Mouse (Mus musculus) ES-E14 (cell line): ENCODE results near the gene Cyb5r1. TPM values are rescaled to one million over a fixed set of nuclear protein-coding genes. Genes with fewer than 3 reads are reported as not detected.
"Not testable (repeated sequence)": the region's sequence is repeated elsewhere in the genome, so short reads cannot be mapped to it uniquely, and the experiment has no call there.

ENCODE experiments used
- DNase-seq: peaks from one replicate; pipeline ENCODE4 v3.0.0-alpha.2; 2013; ENCODE audit warnings: low read depth, low spot score
- H3K27ac ChIP-seq: 2 replicates; pipeline ENCODE4 v1.5.1; 2012; ENCODE audit warnings: low read depth, mild to moderate bottlenecking, low read length, moderate library complexity, mixed read lengths; ENCODE audit not compliant: poor library complexity, insufficient read depth, severe bottlenecking
- H3K36me3 ChIP-seq: 2 replicates; pipeline ENCODE4 v1.6.1; 2012; ENCODE audit warnings: mild to moderate bottlenecking, low read length, moderate library complexity, mixed read lengths; ENCODE audit not compliant: control insufficient read depth, poor library complexity, insufficient read depth, severe bottlenecking
- H3K4me1 ChIP-seq, 2 experiments: fragments of 150-350 bp in 1 of 2; sonication (generic) in 1 of 2; 2 replicates each; pipeline ENCODE4 v1.6.1; 2012; ENCODE audit warnings: low read length in 2 of 2, mild to moderate bottlenecking in 1 of 2, mixed read lengths in 1 of 2; ENCODE audit not compliant: control insufficient read depth in 2 of 2, insufficient read depth in 2 of 2, poor library complexity in 1 of 2
- H3K4me3 ChIP-seq, 2 experiments: fragments of 150-350 bp in 1 of 2; sonication (generic) in 1 of 2; 2 replicates each; pipeline ENCODE4 v1.5.1; 2012; ENCODE audit warnings: low read length in 2 of 2, low read depth in 1 of 2, mild to moderate bottlenecking in 1 of 2, mixed read lengths in 1 of 2; ENCODE audit not compliant: insufficient read depth in 1 of 2, poor library complexity in 1 of 2, severe bottlenecking in 1 of 2
- H3K9ac ChIP-seq: 2 replicates; pipeline ENCODE4 v1.6.1; 2012; ENCODE audit warnings: low read depth, mild to moderate bottlenecking, low read length, mixed read lengths; ENCODE audit not compliant: poor library complexity, insufficient read depth, severe bottlenecking
- H3K9me3 ChIP-seq: fragments of 150-350 bp; sonication (generic); 2 replicates; pipeline ENCODE4 v1.6.1; 2012; ENCODE audit warnings: low read depth, mild to moderate bottlenecking, low read length; ENCODE audit not compliant: control insufficient read depth, insufficient read depth
- CHD2 ChIP-seq: IDR thresholded peaks from 2 replicates; pipeline ENCODE4 v1.6.1; 2014; ENCODE audit warnings: mild to moderate bottlenecking, low read depth, low read length, inconsistent platforms
- HCFC1 ChIP-seq: IDR thresholded peaks from 2 replicates; pipeline ENCODE4 v1.6.1; 2012; ENCODE audit warnings: low read length, inconsistent platforms, borderline replicate concordance; ENCODE audit not compliant: insufficient read depth
- MAFK ChIP-seq: IDR thresholded peaks from 2 replicates; pipeline ENCODE4 v1.6.1; 2014; ENCODE audit warnings: mild to moderate bottlenecking, low read depth, low read length, inconsistent platforms; ENCODE audit not compliant: insufficient read depth
- ZC3H11A ChIP-seq: IDR thresholded peaks from 2 replicates; pipeline ENCODE4 v1.6.1; 2012; ENCODE audit warnings: low read depth, mild to moderate bottlenecking, inconsistent platforms, low read length, borderline replicate concordance
- ZNF384 ChIP-seq: IDR thresholded peaks from 2 replicates; pipeline ENCODE4 v1.6.1; 2012; ENCODE audit warnings: low read depth, low read length, inconsistent platforms
- in situ Hi-C, 2 experiments: fragments of 600-800 bp; cut with MboI; formaldehyde crosslinking; loops; one replicate each; pipeline ENCODE4 v1.15.1; 2025; ENCODE audit warnings: low sequenced_read_pairs in 2 of 2, inconsistent platforms in 1 of 2; ENCODE audit not compliant: unreplicated experiment in 2 of 2
- total RNA-seq: library from RNA; depleted of rRNA; stranded (reverse); fragments of 300-350 nt; gene quantifications from 2 replicates; pipeline ENCODE4 v1.2.3, GENCODE M21; 2012

The Cyb5r1 gene
- total RNA-seq, 1 experiment, result 186 TPM

GRCm38 (mm10) chr1:134426289-134426688 is 20.9 kb downstream of the Cyb5r1 start:
- Histone ChIP-seq H3K9ac (no peak overlapping the region), H3K36me3 (peaks cover 47% of the 10 kb centered on the region), H3K4me3 (no peak overlapping the region), H3K4me1 (peaks cover 6 to 17% of the 10 kb centered on the region in 2 experiments; a peak in 2 of 4 replicates), H3K27ac (no peak overlapping the region), H3K9me3 (no peaks in the 10 kb centered on the region)
- TF ChIP-seq MAFK (no peak), ZC3H11A (no peak)
- DNase-seq, result no peak
- in situ Hi-C loops, result no loop called here

- in situ Hi-C loops, result no loop called here
- peak overlapping the region; percentile 89 for H3K27ac ChIP-seq
- H3K9me3 ChIP-seq, result no peaks in the 10 kb centered on the region
- no peak overlapping the region for H3K4me3 ChIP-seq
- H3K9ac ChIP-seq, result no peak overlapping the region
- peaks cover 4 to 24% of the 10 kb centered on the region in 2 experiments for H3K4me1 ChIP-seq
- no peak for DNase-seq
- TF ChIP-seq CHD2 (no peak), HCFC1 (no peak)
- peaks cover 17% of the 10 kb centered on the region for H3K36me3 ChIP-seq
These were observed 27.6 kb downstream of the Cyb5r1 start for GRCm38 (mm10) chr1:134433002-134433401.

- TF ChIP-seq ZNF384 (no peak), ZC3H11A (no peak), CHD2 (no peak), MAFK (peak; percentile 59; the same call in 1 of the 2 replicates), HCFC1 (no peak)
- H3K9me3 ChIP-seq, result no peaks in the 10 kb centered on the region
- H3K27ac ChIP-seq, result peak overlapping the region; percentile 89
- H3K4me3 ChIP-seq, result no peak overlapping the region
- DNase-seq, result no peak
- no peak overlapping the region for H3K9ac ChIP-seq
- H3K4me1 ChIP-seq, result peaks cover 4 to 23% of the 10 kb centered on the region in 2 experiments
- peaks cover 13% of the 10 kb centered on the region for H3K36me3 ChIP-seq
- in situ Hi-C loops, result no loop called here
These were observed 28.1 kb downstream of the Cyb5r1 start for GRCm38 (mm10) chr1:134433473-134433872.

- H3K9ac ChIP-seq, result no peak overlapping the region
- TF ChIP-seq CHD2 (no peak), MAFK (no peak), ZNF384 (peak; percentile 87), ZC3H11A (peak; percentile 31; the same call in 1 of the 2 replicates), HCFC1 (no peak)
- in situ Hi-C loops, result no loop called here
- peak; percentile 87 for DNase-seq
- H3K9me3 ChIP-seq, result no peaks in the 10 kb centered on the region; the same call in 1 of the 2 replicates
- H3K36me3 ChIP-seq, result peaks cover 4% of the 10 kb centered on the region; the same call in 1 of the 2 replicates
- peaks cover 4 to 18% of the 10 kb centered on the region in 2 experiments for H3K4me1 ChIP-seq
- no peak overlapping the region for H3K27ac ChIP-seq
- H3K4me3 ChIP-seq, result peak overlapping the region; percentile 8 to 36; a peak in 2 of 4 replicates
These were observed 30.1 kb downstream of the Cyb5r1 start for GRCm38 (mm10) chr1:134435414-134435813.

- H3K27ac ChIP-seq, result no peak overlapping the region
- no peak for DNase-seq
- H3K9ac ChIP-seq, result no peak overlapping the region
- H3K36me3 ChIP-seq, result no peaks in the 10 kb centered on the region
- no peak for TF ChIP-seq CHD2
- H3K4me1 ChIP-seq, result no peaks in the 10 kb centered on the region; a peak in 2 of 4 replicates
- peaks cover 8% of the 10 kb centered on the region for H3K9me3 ChIP-seq
- in situ Hi-C loops, result no loop called here
- H3K4me3 ChIP-seq, result no peak overlapping the region
These were observed 35.1 kb downstream of the Cyb5r1 start for GRCm38 (mm10) chr1:134440437-134440836.

- H3K9ac ChIP-seq, in situ Hi-C loops, H3K4me1 ChIP-seq, H3K9me3 ChIP-seq, H3K4me3 ChIP-seq, H3K36me3 ChIP-seq, H3K27ac ChIP-seq, DNase-seq: not testable (repeated sequence)
These were observed 36.4 kb downstream of the Cyb5r1 start for GRCm38 (mm10) chr1:134441737-134442136.
